Mouse (Mus musculus) liver, embryonic 18 days (tissue): ENCODE measurements around the gene Olfr851. TPM values are rescaled to one million over a fixed set of nuclear protein-coding genes. Genes with fewer than 3 reads are reported as not detected.

Experiments
- polyA plus RNA-seq: library from polyadenylated mRNA; depleted of rRNA; stranded (reverse); fragments of >200 nt; gene quantifications from 2 replicates; pipeline ENCODE4 v1.2.3, GENCODE M21; 2012; rRNA removed

Olfr851 gene
- not detected in 2 replicates for polyA plus RNA-seq

GRCm38 (mm10) chr9:19492995-19493394, at the start of gene Olfr851:
Gene Olfr851 (plus strand): TSS chr9:19493295.

GRCm38 (mm10) chr9:19478148-19478547, 14.9 kb upstream of the Olfr851 start, which contains the start of gene Olfr850:
Gene Olfr850 (minus strand): TSS chr9:19478248.

GRCm38 (mm10) chr9:19540976-19541375, 47.9 kb downstream of the Olfr851 start, which contains the start of gene Olfr853:
Gene Olfr853 (minus strand): TSS chr9:19541076.

Other genes with a start within 250 kb of the Olfr851 start
- gene Olfr843, start 241.3 kb upstream of the Olfr851 start, polyA plus RNA-seq, result not detected in 2 replicates
- not detected in 2 replicates for gene Olfr844, start 176.9 kb upstream of the Olfr851 start, polyA plus RNA-seq
- gene Olfr845, start 156.8 kb upstream of the Olfr851 start, polyA plus RNA-seq, result not detected in 2 replicates
- not detected in 2 replicates for gene Olfr846, start 129.3 kb upstream of the Olfr851 start, polyA plus RNA-seq
- not detected in 2 replicates for gene Olfr847, start 114.6 kb upstream of the Olfr851 start, polyA plus RNA-seq
- gene Olfr849, start 53.0 kb upstream of the Olfr851 start, polyA plus RNA-seq, result not detected in 2 replicates
- gene Olfr850, start 15.0 kb upstream of the Olfr851 start, polyA plus RNA-seq, result not detected in 2 replicates
- gene Olfr853, start 47.8 kb downstream of the Olfr851 start, polyA plus RNA-seq, result not detected in 2 replicates
- not detected in 2 replicates for gene Olfr854, start 74.1 kb downstream of the Olfr851 start, polyA plus RNA-seq
- gene Olfr855, start 89.3 kb downstream of the Olfr851 start, polyA plus RNA-seq, result not detected in 2 replicates
- gene Zfp317, start 128.8 kb downstream of the Olfr851 start, polyA plus RNA-seq, result 4.2 and 4.3 TPM in 2 replicates
- gene Olfr857, start 216.1 kb downstream of the Olfr851 start, polyA plus RNA-seq, result not detected in 2 replicates